Mouse (Mus musculus) bone marrow macrophage, adult 2 months (primary cell): ENCODE results near the gene Rin2. TPM values are rescaled to one million over a fixed set of nuclear protein-coding genes. Genes with fewer than 3 reads are reported as not detected.

Experiments
- H3K27ac ChIP-seq: 2 replicates; pipeline ENCODE4 v1.5.1; 2012; ENCODE audit warnings: low read depth, low read length; ENCODE audit not compliant: insufficient read depth
- H3K4me1 ChIP-seq: 2 replicates; pipeline ENCODE4 v1.6.1; 2012; ENCODE audit warnings: low read length; ENCODE audit not compliant: control insufficient read depth, insufficient read depth
- H3K4me3 ChIP-seq: 2 replicates; pipeline ENCODE4 v1.5.1; 2012; ENCODE audit warnings: mild to moderate bottlenecking, low read length, moderate library complexity; ENCODE audit not compliant: insufficient read depth
- CTCF ChIP-seq: IDR thresholded peaks from 2 replicates; pipeline ENCODE4 v1.5.1; 2012; ENCODE audit warnings: low read depth, mild to moderate bottlenecking, low read length, moderate library complexity
- POLR2A ChIP-seq: IDR thresholded peaks from 2 replicates; pipeline ENCODE4 v1.6.1; 2012; ENCODE audit warnings: mild to moderate bottlenecking, low read depth, low read length, borderline replicate concordance
- polyA plus RNA-seq: library from polyadenylated mRNA; stranded (reverse); fragments of >200 nt; gene quantifications from 2 replicates; pipeline ENCODE4 v1.2.4, GENCODE M21; 2012; ENCODE audit not compliant: missing spikeins, insufficient read depth, insufficient read length

Gene Rin2
- polyA plus RNA-seq, 1 experiment = 70.2 TPM

- Histone ChIP-seq H3K4me1 (0 out of 2 replicates have a peak, but pooled peaks cover 2% of the 10 kb centered on the region), H3K27ac (no peak overlapping the region), H3K4me3 (no peak overlapping the region)
- TF ChIP-seq CTCF = no peak
- no peak for TF ChIP-seq POLR2A
These were observed 109.9 kb downstream of the Rin2 start for GRCm38 (mm10) chr2:145784964-145785363.

DNA sequence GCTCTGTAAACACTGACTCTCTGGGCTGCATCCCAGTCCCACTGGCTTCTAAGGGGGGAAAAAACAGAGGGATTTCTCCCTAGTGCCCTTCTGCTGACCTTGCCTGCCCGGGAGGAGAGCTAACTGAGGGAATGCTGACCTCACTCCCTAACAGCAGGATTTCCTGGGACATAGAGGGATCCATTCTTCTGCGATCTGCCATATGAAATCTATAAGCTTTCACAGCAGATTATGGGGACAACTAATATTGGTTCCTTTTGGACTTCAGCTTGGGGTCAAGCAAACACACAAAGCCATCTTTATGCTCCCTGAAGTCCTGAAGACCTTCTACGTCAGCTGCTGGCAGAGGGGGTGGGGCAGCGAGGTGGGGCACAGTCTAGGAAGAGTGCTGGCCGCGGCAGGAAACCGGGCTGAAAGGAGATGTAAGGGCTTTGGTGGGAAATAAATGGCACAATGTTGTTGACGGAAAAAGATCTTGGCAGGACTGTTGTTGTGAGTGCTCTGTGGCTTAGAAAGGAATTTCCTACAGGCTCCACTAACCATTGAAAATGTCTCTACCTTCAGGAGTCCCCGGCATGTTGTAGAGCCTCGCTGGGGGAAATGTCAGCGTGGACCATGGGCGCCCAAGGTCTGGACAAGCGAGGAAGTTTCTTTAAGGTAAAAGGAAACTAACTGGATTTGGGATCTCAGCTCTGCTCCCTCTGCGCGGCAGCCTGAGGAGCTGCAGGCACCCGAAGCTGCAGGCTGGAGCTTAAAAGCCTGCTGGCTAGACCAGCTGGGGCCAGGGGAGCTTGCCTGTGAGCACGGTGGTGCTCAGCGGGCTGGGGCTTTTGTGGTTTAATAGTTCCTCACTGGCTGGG is 111.0 kb downstream of the Rin2 start:
- Histone ChIP-seq H3K4me1 (peaks cover 3% of the 10 kb centered on the region), H3K27ac (no peak overlapping the region), H3K4me3 (no peak overlapping the region)
- no peak for TF ChIP-seq CTCF
- TF ChIP-seq POLR2A = no peak

GRCm38 (mm10) chr2:145786618-145786932 is 111.6 kb downstream of the Rin2 start:
- TF ChIP-seq POLR2A (no peak), CTCF (no peak)
- Histone ChIP-seq H3K4me1 (peaks cover 6% of the 10 kb centered on the region), H3K4me3 (no peak overlapping the region), H3K27ac (no peak overlapping the region)

GRCm38 (mm10) chr2:145787486-145787885 is 112.5 kb downstream of the Rin2 start:
- H3K4me3 ChIP-seq = no peak overlapping the region
- H3K4me1 ChIP-seq = peaks cover 6% of the 10 kb centered on the region
- TF ChIP-seq POLR2A (no peak), CTCF (no peak)
- no peak overlapping the region for H3K27ac ChIP-seq

GRCm38 (mm10) chr2:145788562-145789346 is 113.7 kb downstream of the Rin2 start:
- Histone ChIP-seq H3K27ac (no peak overlapping the region), H3K4me3 (no peak overlapping the region), H3K4me1 (peaks cover 6% of the 10 kb centered on the region)
- TF ChIP-seq POLR2A = no peak
- TF ChIP-seq CTCF = no peak

GRCm38 (mm10) chr2:145793702-145794101 is 118.7 kb downstream of the Rin2 start:
- H3K27ac ChIP-seq = no peak overlapping the region
- peaks cover 4% of the 10 kb centered on the region for H3K4me1 ChIP-seq
- no peak overlapping the region for H3K4me3 ChIP-seq
- no peak for TF ChIP-seq POLR2A
- TF ChIP-seq CTCF = no peak

DNA sequence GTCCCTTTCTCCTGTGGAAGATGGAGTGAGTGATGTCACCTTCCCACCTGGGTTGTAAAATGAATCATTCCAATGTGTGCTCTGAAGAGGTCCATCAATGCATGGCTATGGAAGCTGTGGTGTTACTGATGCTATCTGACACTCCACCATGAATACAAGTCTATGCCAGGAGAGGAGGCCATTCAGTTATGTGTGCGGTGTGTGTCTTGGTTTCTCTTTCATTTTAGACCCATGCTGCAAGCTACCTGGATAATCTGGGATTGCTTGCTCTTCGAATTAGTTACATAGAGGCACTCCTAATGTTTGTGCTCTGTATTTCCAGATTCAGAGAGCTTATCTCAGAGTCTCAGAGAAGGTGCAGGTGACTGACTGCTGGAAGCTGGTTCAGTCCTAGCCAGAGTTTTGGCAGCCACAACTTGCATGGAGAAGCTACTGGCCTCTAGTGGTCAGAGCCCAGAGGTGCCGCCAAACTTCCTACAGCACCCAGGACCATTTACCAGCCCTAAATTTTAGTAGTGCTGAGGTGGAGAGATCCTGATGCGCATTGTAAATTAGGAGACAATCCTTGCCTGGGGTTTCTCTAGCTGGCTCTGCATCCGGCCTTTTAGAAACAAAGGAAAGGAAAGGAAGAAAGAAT is 119.4 kb downstream of the Rin2 start:
- H3K4me1 ChIP-seq = peaks cover 4% of the 10 kb centered on the region
- no peak overlapping the region for H3K4me3 ChIP-seq
- H3K27ac ChIP-seq = no peak overlapping the region
- TF ChIP-seq POLR2A = no peak
- peak; percentile 76 for TF ChIP-seq CTCF

GRCm38 (mm10) chr2:145797851-145798250 is 122.8 kb downstream of the Rin2 start:
- peaks cover 6% of the 10 kb centered on the region for H3K4me1 ChIP-seq
- TF ChIP-seq POLR2A (no peak), CTCF (no peak)
- no peak overlapping the region for H3K27ac ChIP-seq
- H3K4me3 ChIP-seq = no peak overlapping the region

DNA sequence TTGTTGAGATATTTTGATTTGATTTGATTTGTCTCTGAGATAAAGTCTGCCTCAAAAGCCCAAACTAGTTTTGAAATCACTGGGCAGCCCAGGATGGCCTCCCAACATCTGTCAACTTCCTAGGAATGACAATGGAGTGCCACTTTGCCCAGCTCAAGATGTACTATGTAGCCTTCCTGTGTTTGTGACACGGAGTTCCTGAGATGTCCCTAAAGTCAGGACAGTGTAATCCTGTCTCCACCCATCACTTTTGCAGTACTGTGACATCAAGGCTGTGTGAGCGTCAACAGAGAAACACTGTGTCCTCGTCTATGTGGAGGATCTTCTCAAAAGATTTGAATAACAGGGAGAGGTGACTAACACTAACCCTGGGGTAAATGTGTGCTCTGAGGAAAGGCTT is 123.9 kb downstream of the Rin2 start:
- H3K4me3 ChIP-seq = no peak overlapping the region
- H3K4me1 ChIP-seq = peaks cover 15% of the 10 kb centered on the region
- H3K27ac ChIP-seq = no peak overlapping the region
- TF ChIP-seq POLR2A (no peak), CTCF (no peak)
